Mouse (Mus musculus) liver, postnatal 0 days (tissue): ENCODE data around the gene Pitpnm2. TPM values are rescaled to one million over a fixed set of nuclear protein-coding genes. Genes with fewer than 3 reads are reported as not detected.
"Not testable (repeated sequence)": the region's sequence is repeated elsewhere in the genome, so short reads cannot be mapped to it uniquely, and the experiment has no call there.

Source experiments
- ATAC-seq: fragments of 200-750 bp; cut with Nextera tagmentation; 2 replicates; pipeline ENCODE4 v1.8.0; 2017; ENCODE audit warnings: mild to moderate bottlenecking, moderate library complexity
- DNase-seq: peaks from one replicate; pipeline ENCODE4 v3.0.0-alpha.2; 2016
- H3K27ac ChIP-seq: fragments of 300-500 bp; sonication (generic); 2 replicates; pipeline ENCODE4 v1.5.1; 2014; ENCODE audit warnings: antibody characterized with exemption, moderate library complexity, mild to moderate bottlenecking, low read depth
- H3K27me3 ChIP-seq: fragments of 300-500 bp; sonication (generic); 2 replicates; pipeline ENCODE4 v1.6.1; 2014; ENCODE audit warnings: low read length, control low read depth, mixed read lengths; ENCODE audit not compliant: insufficient read depth
- H3K36me3 ChIP-seq: fragments of 300-500 bp; sonication (generic); replicated peaks from 2 replicates; pipeline ENCODE4 v1.6.1; 2014; ENCODE audit warnings: mild to moderate bottlenecking, control low read depth, low read length, moderate library complexity, mixed read lengths; ENCODE audit not compliant: insufficient read depth
- H3K4me1 ChIP-seq: fragments of 300-500 bp; sonication (generic); 2 replicates; pipeline ENCODE4 v1.6.1; 2014; ENCODE audit warnings: antibody characterized with exemption, mild to moderate bottlenecking, control low read depth; ENCODE audit not compliant: insufficient read depth
- H3K4me2 ChIP-seq: fragments of 300-500 bp; sonication (generic); 2 replicates; pipeline ENCODE4 v1.6.1; 2014; ENCODE audit warnings: low read depth, mild to moderate bottlenecking, low read length, moderate library complexity, mixed read lengths
- H3K4me3 ChIP-seq: fragments of 300-500 bp; sonication (generic); 2 replicates; pipeline ENCODE4 v1.5.1; 2014; ENCODE audit warnings: low read depth, low read length
- H3K9ac ChIP-seq: fragments of 300-500 bp; sonication (generic); replicated peaks from 2 replicates; pipeline ENCODE4 v1.6.1; 2014; ENCODE audit warnings: mild to moderate bottlenecking, moderate library complexity
- H3K9me3 ChIP-seq: fragments of 300-500 bp; sonication (generic); 2 replicates; pipeline ENCODE4 v1.6.1; 2016; ENCODE audit warnings: mild to moderate bottlenecking, control low read depth, low read length, mixed read lengths
- CTCF ChIP-seq: sonication (generic); IDR thresholded peaks from 2 replicates; pipeline ENCODE4 v1.5.1; 2016; ENCODE audit warnings: antibody characterized with exemption, low read depth
- EP300 ChIP-seq: IDR thresholded peaks from 2 replicates; pipeline ENCODE4 v1.6.1; 2016; ENCODE audit warnings: antibody characterized with exemption, low read depth, mild to moderate bottlenecking
- WGBS: fragments of 180-500 bp; shearing (Covaris S2); extraction: QIAGEN DNeasy Blood & Tissue Kit; methylation state at CpG from one replicate; pipeline ENCODE4 v1.1.7; 2014; ENCODE audit not compliant: insufficient replicate concordance; 5-methylcytosine and 5-hydroxymethylcytosine counted together
- polyA plus RNA-seq: library from polyadenylated mRNA; unstranded; fragments of >200 nt; fragmentation: Nextera tagmentation; extraction: Ambion mirVana; gene quantifications from 2 replicates; pipeline ENCODE4 v1.2.1, GENCODE M21; 2015

Pitpnm2 gene
- polyA plus RNA-seq, 1 experiment from 2014 or later: 2.4 TPM

GRCm38 (mm10) chr5:124220551-124220950, 29.0 kb downstream of the Pitpnm2 start:
- H3K4me1 ChIP-seq: peaks cover 37% of the 10 kb centered on the region
- 81% methylated on average over 5 of the region's 5 CpGs for WGBS
- H3K27me3 ChIP-seq: no peaks in the 10 kb centered on the region
- H3K4me2 ChIP-seq: no peak overlapping the region
- H3K9ac ChIP-seq: no peak overlapping the region
- H3K4me3 ChIP-seq: no peak overlapping the region
- 0 out of 2 replicates have a peak overlapping the region, but pooled peaks have one; percentile 19 for H3K27ac ChIP-seq
- no peak for ATAC-seq
- DNase-seq: no peak
- no peaks in the 10 kb centered on the region; the same call in 1 of the 2 replicates for H3K36me3 ChIP-seq
- H3K9me3 ChIP-seq: no peaks in the 10 kb centered on the region
- no peak for TF ChIP-seq EP300
- no peak for TF ChIP-seq CTCF

GRCm38 (mm10) chr5:124219431-124219830, 30.1 kb downstream of the Pitpnm2 start:
- peak; percentile 18; the same call in 1 of the 2 replicates for ATAC-seq
- no peaks in the 10 kb centered on the region for H3K9me3 ChIP-seq
- H3K4me3 ChIP-seq: no peak overlapping the region
- DNase-seq: no peak
- no peak overlapping the region for H3K4me2 ChIP-seq
- H3K36me3 ChIP-seq: no peaks in the 10 kb centered on the region; the same call in 1 of the 2 replicates
- WGBS: 77% methylated on average over 10 of the region's 10 CpGs
- H3K4me1 ChIP-seq: peaks cover 37% of the 10 kb centered on the region
- H3K27me3 ChIP-seq: no peaks in the 10 kb centered on the region
- H3K9ac ChIP-seq: no peak overlapping the region
- no peak overlapping the region for H3K27ac ChIP-seq
- TF ChIP-seq EP300 (no peak), CTCF (no peak)

- TF ChIP-seq EP300 (no peak), CTCF (no peak)
- DNase-seq (no peak), ATAC-seq (no peak)
- Histone ChIP-seq H3K27me3 (no peaks in the 10 kb centered on the region), H3K9me3 (no peaks in the 10 kb centered on the region), H3K4me1 (peaks cover 39% of the 10 kb centered on the region), H3K27ac (no peak overlapping the region), H3K4me2 (no peak overlapping the region), H3K4me3 (no peak overlapping the region), H3K36me3 (peaks cover 2% of the 10 kb centered on the region; the same call in 1 of the 2 replicates), H3K9ac (no peak overlapping the region)
- 67% methylated on average over 7 of the region's 7 CpGs for WGBS
Observed at GRCm38 (mm10) chr5:124218986-124219385, 30.6 kb downstream of the Pitpnm2 start.

- H3K36me3 ChIP-seq: 0 out of 2 replicates have a peak, but pooled peaks cover 2% of the 10 kb centered on the region
- ATAC-seq (no peak), DNase-seq (no peak)
- H3K4me3 ChIP-seq: no peak overlapping the region
- 0 out of 2 replicates have a peak overlapping the region, but pooled peaks have one; percentile 16 for H3K27ac ChIP-seq
- TF ChIP-seq EP300: no peak
- no peak for TF ChIP-seq CTCF
- peaks cover 42% of the 10 kb centered on the region for H3K4me1 ChIP-seq
- H3K9ac ChIP-seq: no peak overlapping the region
- no peaks in the 10 kb centered on the region for H3K27me3 ChIP-seq
- H3K4me2 ChIP-seq: no peak overlapping the region
- WGBS: 37% methylated on average over 8 of the region's 8 CpGs
- no peaks in the 10 kb centered on the region for H3K9me3 ChIP-seq
Observed at GRCm38 (mm10) chr5:124217566-124218249, 31.9 kb downstream of the Pitpnm2 start.

GRCm38 (mm10) chr5:124217092-124217491, 32.5 kb downstream of the Pitpnm2 start:
- WGBS: 71% methylated on average over 5 of the region's 5 CpGs
- H3K9me3 ChIP-seq, DNase-seq, H3K27me3 ChIP-seq, H3K9ac ChIP-seq, H3K27ac ChIP-seq, H3K4me2 ChIP-seq, H3K4me3 ChIP-seq, ATAC-seq, H3K36me3 ChIP-seq: not testable (repeated sequence)
- peaks cover 37% of the 10 kb centered on the region for H3K4me1 ChIP-seq

GRCm38 (mm10) chr5:124216403-124216802, 33.2 kb downstream of the Pitpnm2 start:
- Histone ChIP-seq H3K4me3 (no peak overlapping the region), H3K27ac (no peak overlapping the region), H3K27me3 (no peaks in the 10 kb centered on the region), H3K4me1 (peaks cover 32% of the 10 kb centered on the region), H3K36me3 (0 out of 2 replicates have a peak, but pooled peaks cover 2% of the 10 kb centered on the region), H3K9me3 (no peaks in the 10 kb centered on the region), H3K9ac (no peak overlapping the region), H3K4me2 (no peak overlapping the region)
- TF ChIP-seq CTCF (no peak), EP300 (no peak)
- DNase-seq: no peak
- WGBS: 74% methylated on average over 6 of the region's 6 CpGs
- ATAC-seq: no peak
